Mouse (Mus musculus) brain, embryonic 14.5 days (tissue): ENCODE data around the gene Lrrd1.

Experiments
- CTCF ChIP-seq: fragments of 200-500 bp; IDR thresholded peaks from 2 replicates; pipeline ENCODE4 v1.5.1; 2012; ENCODE audit warnings: inconsistent platforms, mild to moderate bottlenecking, moderate library complexity, borderline replicate concordance; ENCODE audit not compliant: insufficient read depth, insufficient read length; ENCODE audit errors: extremely low read depth
- POLR2A ChIP-seq: fragments of 200-500 bp; IDR thresholded peaks from 2 replicates; pipeline ENCODE4 v1.6.1; 2012; ENCODE audit warnings: mild to moderate bottlenecking, inconsistent platforms, borderline replicate concordance; ENCODE audit not compliant: poor library complexity, insufficient read depth, insufficient read length, severe bottlenecking; ENCODE audit errors: extremely low read depth

- TF ChIP-seq CTCF = no peak
- TF ChIP-seq POLR2A = no peak
Measured at GRCm38 (mm10) chr5:3905471-3905870, 60.5 kb downstream of the Lrrd1 start.
